Mouse (Mus musculus) gastrocnemius, postnatal 10 days (tissue): ENCODE results near the gene Zfyve19. TPM values are rescaled to one million over a fixed set of nuclear protein-coding genes. Genes with fewer than 3 reads are reported as not detected.
A peak's percentile ranks its signal among the peaks of the same experiment; 100 is the strongest.

Experiments used
- DNase-seq: peaks from one replicate; pipeline ENCODE4 v3.0.0; 2021; ENCODE audit warnings: mixed read lengths
- total RNA-seq, 2 experiments: library from RNA; stranded (reverse); gene quantifications; 2 replicates each; pipeline ENCODE4 v1.2.3; 2021

Zfyve19 gene
- total RNA-seq, 2 experiments from 2014 or later, result 13.6 to 21.8 TPM

DNA sequence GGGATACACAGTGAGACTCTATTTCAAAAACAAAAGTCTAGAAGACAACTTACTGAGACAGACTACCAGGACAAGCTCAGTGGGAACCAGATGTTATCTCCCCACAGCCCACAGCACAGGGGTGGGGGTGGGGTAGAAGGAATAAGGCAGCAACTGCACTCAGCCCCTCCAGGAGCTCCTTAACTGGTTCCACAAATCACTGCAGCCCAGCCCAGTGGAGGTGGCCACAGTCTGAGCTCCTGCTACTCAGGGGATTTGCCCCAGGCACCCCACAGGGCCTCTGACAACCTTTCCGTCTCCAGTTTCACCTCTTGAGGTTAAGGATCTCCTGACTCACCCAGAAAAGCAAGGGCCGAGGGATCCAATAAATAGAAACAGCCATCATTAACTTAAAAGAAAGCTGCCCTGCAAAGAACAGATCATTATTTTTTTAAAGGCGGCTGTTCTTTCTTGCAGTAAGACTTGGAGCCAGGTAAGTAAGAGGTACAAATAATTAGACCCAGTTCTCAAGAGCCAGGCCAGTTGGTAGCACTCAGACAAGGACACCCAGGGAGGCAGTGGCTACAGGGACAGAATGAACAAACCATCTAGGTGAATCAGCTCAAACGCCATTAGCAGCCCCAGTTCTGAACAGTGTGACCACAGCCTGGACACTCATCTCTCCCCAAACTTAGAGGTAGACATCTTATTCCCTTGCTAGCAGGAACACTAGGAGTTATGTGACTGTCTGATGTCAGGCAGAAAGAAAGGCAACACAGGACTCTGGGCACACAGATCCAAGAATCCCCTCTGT is 11.9 kb upstream of the Zfyve19 start:
- DNase-seq, result no peak

DNA sequence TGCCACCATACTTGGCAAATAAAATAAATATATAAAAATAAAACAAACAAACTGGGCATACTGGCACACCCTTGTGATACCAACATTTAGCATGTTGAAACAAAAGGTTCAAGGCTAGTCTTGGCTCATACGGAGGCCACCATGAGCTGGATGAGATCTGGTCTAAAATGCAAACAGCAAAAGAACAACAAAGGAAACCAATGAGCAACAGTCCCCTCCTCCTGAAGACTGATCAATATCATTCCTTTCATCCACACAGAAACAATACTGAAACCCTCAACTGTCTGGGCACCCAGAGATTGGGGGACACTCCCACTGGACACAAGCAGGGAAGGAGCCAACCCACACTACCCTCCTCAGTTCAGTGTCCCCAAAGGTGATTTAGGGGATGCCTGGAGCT is 10.9 kb upstream of the Zfyve19 start:
- no peak for DNase-seq

DNA sequence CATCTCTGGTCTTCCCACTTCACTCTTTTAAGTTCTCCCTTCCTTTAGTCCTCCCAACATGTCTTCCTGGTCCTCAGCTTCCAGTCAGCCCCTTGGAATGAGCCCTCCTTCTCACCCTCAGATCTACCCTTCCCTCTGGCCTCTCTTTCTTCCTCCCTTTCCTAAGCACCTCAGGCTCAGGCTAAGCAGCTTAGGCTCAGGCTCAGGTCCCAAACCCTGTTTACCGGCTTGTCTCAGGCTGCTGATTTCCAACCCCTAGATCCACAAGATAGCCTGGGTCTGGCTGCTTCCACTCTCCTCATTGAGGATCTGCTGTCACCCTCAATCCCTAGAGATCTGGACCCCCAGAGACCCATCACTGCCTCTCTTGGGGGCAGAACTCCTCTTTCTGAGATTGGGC is 10.4 kb upstream of the Zfyve19 start:
- DNase-seq, result no peak

DNA sequence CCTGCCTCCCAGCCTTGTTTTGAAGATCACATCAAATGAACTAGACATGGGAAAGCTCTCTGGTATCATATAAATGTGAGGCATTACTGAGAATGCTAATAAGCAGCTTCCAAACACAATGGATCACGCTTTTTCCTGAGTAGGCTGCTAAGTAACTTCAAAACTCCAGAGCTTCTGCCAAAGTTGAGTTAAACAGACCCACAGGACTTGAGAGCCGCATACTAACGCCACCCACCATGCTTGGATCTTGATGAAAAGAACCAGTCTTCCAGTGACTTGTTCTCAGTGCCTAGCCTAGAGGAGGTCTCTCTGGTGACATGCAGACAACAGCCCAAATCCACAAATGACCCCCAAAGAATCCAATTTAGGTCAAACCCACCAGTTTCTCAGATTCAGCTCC is 9.5 kb upstream of the Zfyve19 start:
- DNase-seq, result no peak

DNA sequence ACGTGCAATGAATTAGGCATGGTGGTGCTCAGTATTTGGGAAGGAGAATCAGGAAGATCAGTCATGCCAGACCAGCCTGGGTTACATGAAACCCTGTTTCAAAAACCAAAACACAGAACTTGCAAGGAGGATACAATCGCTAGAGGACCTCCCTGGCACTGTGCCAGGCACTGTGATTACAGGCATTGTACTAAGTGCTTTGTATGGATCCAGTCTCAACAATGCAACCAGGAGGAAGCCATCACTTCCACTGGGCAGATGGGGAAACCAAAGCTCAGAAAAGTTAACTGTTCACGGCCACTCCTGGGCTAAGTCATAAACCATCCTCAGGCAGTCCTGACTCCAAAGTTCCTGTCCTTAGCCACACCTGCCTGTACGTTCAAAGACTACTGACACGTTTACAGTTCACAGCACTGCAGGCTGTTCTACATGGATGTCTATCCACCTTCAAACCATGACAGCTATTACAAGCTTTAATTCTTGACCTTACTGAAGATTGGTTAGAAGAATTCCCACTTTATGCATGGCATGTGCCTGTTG is 5.4 kb upstream of the Zfyve19 start:
- peak; percentile 45 for DNase-seq

DNA sequence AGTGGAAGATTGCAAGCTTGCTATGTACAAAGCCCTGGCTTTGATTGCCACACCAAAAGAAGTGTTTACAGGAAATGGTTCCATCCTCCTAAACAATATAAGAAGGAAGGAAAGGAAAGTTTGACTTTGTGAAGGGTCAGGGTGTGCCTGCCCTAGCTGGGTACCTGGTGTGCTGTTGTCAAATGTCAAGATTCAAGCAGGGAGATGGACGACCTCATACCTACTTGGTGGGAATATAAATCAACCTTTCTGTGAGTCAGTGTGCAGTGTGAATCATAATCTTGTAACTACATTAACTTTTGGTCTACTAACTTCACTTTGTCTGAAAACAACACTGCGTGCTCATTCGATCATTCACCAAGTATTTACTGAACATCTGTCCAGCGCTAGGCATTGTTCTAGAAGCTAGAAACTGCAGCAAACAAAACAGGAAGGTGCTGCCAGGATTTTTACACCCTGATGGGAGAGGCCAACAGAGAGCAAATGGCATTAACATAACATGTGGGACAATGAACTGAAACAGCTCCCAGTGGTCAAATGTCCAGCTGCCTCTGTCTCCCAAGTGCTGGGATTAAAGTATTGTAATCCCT is 4.5 kb upstream of the Zfyve19 start:
- no peak for DNase-seq

DNA sequence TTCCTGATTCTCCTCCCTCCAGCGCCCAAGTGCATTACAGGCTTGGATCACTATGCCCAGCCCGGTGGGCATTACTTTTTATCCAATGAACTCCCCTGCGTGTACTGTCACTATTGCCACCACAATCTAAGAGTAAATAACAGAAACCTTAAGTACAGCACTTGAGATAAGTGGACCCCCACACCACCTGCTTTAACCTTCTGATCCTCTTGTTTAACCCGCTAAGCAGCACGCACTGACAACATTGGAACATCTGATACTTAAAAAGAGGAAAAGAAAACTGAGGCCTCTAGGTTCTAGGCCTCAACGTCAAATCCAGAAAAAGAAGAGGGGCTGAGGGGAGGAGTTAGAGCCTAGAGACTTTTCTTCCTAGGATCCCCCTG is 465 bp upstream of the Zfyve19 start:
- no peak for DNase-seq

DNA sequence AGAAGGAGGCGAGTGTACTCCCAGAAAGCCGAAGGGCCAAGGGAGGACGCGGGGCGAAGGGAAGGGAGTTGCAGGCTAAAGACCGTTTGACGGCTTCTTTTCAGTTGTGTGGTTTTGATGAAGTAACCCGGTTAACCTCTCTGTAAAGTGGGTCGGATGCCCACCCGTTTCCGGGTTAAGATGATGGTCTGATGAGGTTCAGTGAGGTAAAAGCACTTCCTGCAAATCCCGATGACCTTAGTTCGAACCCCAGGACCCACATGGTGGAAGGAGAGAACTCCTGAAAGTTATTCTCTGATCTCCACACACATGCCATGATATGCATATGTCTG is 725 bp downstream of the Zfyve19 start:
- DNase-seq, result peak; percentile 20

DNA sequence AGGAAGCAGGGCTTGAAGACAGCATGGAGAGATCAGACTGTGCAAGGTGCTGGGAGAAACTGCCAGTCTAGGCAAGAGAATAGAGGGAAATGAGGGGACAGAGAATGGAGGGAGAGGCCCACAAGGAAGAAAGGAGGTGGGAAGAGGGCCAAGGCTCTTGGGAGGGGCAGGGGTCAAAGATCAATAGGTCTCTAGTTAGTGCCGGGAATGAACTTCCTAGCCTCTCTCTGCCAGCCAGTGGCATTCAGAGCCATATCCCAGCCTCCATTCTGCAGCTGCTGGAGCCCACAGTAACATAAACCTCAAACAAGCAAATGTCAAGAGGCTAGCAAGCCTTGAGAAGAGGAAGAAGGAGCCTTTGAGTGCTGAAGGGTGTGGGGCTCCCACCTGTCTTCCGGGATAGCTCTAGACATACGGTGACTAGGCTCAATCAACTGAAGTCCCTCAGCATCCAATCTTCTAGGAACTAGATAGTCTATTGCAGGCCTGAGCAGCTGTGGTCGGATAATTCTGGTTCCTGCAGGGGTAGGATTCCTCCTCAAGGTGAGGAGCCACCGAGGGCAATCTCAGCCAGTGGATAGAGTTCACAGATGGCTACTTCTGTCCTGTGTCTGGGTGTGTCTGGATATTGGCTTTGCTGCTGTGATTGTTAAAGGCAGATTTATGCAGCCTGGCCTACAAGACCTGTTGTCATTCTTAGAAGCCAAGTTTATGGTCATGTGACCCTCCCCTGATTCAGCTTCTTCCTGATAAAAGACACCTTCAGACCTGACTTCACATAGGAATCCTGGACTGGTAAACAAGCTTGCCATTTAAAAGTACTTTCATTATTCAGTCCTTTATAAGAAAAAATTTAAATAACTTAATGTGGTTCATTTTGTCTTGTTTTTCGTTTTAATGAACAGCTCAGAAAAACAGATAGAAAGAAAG is 21.6 kb downstream of the Zfyve19 start, which contains the start of gene Ppp1r14d:
Gene Ppp1r14d (minus strand): TSS at position 132 of the 930 bp plus-strand sequence.
- no peak for DNase-seq

DNA sequence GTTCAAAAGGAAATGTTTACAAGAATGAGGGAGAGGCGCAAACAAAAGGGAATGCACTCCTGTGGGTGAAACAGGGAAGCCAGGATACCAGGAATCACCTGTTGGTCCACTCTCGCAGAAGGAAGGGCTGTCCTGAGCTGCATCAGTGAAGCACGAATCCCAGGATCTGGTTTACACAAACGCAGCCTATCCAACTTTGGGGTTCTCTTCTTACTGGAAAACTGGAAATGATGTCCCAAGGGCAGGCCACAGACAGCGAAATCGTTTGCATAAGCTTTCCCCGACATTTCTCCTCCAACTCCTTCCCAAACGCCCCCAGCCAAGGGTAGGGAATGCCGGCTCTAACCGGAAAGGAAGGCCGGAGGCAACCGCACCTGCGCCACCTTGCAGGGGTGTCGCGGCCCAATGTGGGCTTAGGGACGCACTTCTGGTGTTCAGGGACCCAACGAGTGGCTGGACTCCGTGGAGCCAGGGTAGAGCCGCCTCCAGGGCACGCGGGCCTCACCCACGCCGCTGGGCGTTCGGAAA is 28.3 kb downstream of the Zfyve19 start:
- no peak for DNase-seq

DNA sequence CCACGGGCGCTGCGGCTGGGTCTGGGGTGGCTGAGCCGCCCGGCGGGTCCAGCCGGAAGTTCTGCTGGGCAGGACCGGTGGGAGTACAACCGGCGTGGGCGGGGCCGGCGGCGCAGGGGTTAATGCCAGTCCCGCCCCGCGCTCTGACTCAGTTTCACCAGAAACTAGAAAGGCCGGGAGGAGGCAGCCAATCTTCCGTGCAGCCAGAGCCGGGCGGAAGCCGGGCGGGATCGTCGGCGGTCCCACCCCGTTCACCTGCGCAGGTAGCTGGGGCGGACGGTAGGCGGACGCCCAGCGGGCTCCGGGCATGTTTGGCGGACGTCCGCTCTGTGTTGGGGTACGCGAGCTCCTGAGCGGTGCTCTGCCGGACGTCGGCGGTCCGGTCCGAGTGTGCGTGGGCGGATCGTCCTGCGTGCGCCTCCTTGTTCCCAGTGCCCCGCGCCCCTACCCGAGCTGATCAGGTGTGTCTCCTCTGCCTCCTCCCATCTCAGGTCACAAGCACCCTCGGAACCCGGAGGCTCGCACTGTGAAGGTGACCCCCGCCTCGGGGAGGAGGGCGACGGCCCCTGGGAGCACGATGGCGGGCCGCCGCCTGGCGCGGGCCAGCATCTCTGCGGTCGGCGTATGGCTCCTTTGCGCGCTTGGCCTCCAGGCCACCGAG is 28.9 kb downstream of the Zfyve19 start, which contains the start of gene Spint1:
Gene Spint1 (plus strand): TSS at position 153 of the 661 bp plus-strand sequence.
- DNase-seq, result peak; percentile 21

DNA sequence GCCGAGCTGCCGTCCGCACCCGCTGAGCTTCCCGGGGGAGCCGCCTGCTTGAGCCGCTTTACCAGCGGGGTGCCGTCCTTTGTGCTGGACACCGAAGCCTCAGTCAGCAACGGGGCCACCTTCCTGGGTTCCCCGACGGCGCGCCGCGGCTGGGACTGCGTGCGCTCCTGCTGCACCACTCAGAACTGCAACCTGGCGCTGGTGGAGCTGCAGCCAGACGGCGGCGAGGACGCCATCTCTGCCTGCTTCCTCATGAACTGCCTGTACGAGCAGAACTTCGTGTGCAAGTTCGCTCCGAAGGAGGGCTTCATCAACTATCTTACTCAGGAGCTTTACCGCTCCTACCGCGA is 29.4 kb downstream of the Zfyve19 start:
- DNase-seq, result peak; percentile 19

DNA sequence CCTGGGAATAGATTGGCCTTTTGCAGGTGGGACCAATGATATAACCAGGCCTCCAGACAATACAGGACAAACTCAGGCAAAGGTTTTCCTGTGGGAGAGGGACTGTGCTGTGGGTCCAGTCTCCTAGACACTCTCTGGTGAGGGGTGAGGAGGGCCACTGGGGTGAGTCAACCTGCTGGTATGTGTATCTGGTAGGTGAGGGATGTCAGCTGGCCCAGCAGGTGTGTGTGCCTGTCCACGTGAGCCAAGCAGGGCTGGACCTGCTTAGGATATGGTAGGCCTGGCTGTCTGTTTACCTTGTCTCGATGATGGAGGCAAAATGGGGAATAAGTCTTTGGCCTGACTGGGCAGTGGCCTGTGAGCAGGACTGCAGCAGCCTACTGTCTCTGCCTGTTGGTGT is 30.3 kb downstream of the Zfyve19 start:
- DNase-seq, result no peak

DNA sequence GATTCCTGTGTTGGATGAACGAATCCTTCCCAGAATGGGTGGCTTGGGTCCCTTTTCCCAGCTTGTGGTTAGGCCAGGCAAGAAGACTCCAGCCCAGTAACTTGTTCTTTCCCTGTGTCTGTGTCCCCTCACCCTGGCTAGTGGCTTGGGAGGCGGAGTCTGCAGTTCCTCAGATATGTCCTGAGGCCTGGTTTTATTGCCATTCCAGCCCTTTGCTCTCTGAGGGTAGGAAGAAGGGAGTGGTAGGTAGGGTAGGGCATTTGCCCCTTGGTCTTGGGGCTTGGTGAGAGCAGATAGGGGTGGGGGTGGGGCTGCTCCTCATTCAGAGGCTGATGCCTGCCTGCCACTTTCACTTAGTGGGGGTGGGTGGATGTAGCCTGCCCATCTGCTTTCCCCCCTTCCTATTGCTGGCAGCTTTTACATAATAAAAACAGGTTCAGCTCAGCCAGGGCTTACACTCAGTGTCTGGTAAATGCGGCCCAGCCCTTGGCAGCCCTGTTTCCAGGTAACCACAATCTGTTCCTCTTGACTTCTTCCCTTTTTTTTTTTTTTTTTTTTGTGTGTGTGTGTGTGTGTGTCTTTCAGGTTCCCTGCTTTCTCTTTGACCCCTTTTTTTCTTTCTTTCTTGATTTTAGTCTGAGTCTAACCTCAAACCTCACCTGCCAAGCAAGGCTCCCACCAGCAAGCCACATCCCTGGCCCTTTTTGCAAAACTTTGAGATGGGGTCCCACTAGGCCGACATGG is 31.8 kb downstream of the Zfyve19 start:
- DNase-seq, result no peak

DNA sequence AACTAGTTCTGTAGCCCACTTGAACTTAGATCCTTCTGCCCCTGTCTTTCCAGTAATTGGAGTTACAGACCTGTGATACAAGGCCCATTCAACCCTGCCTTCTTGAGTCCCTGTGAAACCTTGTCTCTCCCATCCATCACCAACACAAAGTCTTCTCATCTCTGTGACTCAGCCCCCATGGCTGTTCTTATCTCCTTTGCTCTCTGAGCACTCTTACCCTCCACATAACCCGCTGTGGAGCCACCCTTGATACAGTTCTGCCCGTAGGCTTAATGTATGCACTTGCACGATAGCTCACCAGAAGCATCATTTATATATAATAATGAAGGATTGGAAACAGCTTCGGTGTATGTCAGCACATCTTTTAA is 32.4 kb downstream of the Zfyve19 start:
- no peak for DNase-seq

DNA sequence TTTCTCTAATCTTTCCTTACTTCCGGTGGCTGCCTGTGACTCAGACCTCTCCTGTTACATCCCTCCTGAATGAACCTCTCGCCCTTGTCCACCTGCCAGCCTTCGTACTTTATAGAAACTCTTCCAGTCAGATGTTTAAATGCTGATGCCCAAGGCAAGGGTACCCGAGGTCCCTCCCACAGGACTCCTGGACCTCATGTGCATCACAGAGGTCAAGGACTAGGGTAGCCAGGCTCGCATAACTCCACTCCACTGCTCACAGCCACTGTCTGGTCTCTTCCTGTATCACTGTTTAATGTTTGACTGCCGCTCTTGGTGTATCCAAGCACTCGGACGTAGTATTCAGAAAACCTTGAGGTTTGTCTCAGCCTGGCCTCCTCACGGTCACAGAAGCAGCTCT is 34.1 kb downstream of the Zfyve19 start:
- no peak for DNase-seq

DNA sequence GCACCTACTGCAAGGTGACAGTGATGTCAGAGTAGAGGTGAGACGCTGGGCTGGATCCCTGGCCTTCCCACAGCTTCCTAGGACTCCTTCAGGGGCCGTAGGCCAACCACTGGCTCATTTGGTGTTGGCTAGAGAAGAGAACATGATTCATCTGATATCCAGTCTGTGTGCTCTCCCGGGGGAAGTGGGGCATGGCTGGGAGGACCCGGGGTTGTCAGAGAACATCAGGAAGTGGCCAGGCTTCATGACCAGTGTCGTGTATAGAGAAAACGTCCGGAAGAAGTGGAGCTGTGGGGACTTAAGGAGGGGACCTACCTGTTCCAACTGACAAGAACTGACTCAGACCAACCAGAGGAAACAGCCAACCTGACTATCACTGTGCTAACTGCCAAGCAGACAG is 36.8 kb downstream of the Zfyve19 start:
- no peak for DNase-seq

DNA sequence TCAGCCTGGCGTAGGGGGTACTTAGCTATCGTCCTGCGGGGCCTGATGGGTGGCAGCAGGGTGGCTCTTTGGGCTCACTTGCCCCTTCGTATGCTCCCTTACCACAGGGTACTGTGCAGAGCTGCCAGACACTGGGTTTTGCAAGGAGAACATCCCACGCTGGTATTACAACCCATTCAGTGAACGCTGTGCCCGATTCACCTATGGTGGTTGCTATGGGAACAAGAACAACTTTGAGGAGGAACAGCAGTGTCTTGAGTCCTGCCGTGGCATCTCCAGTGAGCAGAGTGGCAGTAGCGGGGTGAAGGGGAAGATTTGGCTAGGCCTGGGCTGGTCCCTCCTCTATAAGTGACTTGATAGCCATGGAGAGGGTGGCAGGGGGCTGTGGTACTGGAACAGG is 39.5 kb downstream of the Zfyve19 start:
- no peak for DNase-seq

DNA sequence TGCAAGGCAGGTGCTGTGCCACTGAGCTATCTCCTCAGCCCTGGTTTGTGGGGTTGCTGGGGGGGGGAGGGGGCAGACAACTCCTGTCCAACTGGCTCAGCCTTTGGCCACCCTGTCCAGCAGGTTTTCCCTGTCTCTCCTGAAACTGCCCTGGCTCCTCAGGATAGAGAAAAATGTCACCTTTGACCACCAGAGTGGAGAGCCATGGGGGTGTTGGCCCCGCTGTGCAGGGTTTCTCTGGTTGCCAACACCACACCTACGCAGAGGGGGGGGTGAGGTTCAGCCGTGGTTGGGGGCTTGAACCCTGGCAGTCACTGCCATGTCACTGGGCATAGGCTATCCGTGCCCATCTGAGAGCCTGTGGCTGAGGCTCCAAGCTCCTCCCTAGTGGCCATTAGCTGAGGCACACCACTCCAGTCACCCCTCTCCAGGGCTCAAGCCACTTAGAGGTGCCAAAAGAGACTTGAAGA is 41.2 kb downstream of the Zfyve19 start:
- no peak for DNase-seq

DNA sequence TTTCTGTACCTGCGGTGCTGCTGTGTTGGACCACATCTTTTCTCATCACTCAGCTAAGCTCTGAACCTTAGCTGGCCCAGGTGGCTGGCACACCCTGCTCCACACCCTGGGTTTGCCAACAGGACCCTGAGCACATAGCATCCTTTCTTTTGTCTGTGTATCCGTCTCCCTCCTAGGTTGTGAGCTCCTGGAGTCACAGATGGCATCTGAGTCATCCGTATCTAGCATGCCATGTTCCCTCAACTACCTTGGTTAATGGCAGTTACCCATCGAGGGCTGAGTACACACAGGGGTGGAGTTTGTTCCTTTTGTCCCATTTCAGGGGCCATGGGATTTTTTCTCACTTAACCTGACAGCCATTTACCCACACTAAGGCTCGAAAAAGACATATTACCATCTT is 42.0 kb downstream of the Zfyve19 start:
- DNase-seq, result no peak

DNA sequence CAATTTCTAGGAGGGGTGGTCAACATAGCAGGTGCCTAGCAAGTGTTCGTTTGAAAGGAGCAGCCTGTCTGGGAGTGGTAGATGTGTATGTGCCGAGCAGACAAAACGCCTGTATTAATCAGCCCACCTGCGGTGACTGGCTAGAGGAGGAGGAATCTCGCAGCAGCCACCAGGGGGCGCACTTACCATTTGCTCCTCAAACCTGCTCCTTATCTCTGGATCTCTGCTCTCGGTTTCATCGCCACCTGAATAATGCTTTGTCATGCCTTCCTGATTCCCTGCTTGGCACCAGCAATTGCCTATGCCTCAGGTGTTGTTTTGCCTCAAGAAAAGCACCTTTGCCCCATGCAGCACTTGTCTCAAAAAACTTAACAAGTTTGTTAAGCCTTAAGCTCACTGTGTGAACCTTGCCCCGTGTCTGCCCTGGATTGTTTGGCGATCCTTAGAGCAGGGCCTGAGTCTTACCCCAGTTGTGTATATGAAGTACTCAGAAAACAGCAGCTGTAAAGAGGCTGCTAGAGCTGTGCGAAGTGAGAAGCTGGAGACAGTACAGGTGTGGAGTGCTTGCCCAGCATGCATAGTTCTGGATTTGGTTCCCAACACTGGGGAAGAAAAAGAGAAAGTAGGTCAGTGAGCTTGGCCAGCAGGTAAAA is 42.5 kb downstream of the Zfyve19 start:
- DNase-seq, result peak; percentile 92
